Mouse (Mus musculus): ENCODE results near the gene Sf1. TPM values are rescaled to one million over a fixed set of nuclear protein-coding genes. Genes with fewer than 3 reads are reported as not detected.

Sf1 gene
- total RNA-seq, 2 experiments from 2014 or later, result 76.2 to 89.8 TPM

DNA sequence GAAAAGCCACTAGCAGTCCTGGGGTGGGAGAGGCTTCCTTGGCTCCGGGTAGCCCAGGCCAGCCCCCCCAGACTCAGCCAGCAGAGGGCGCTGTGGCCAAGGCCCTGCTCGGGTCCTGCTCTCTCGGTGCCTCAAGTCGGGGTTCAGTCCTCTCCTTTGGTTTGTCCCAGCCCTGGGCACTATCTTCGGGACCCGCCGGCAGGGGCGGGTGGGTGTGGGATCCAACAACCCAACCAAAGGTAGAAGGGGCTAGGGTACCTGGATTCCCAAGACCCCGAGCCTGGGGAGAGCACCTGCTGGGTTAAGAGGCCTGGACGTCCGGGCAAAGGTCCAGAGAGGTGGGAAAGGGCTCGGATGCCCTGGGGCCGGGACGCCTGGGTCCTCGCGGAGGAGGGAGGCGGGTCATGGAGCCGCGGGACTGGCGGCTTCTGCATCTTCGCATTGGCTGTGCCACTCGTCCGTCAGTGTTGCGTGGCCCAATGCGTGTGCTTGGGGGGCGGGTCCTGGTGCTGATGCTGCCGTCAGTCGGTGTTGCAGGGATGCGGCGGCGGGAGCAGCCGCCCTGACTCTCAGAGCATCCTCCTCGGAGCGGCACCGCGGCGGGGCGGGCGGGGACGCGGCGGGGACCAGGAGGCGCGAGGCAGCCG, 54.9 kb downstream of the Sf1 start, which contains the start of gene Nrxn2:
TSS of gene Nrxn2 (plus strand) at position 499 of the 647 bp plus-strand sequence.
- DNase-seq (ENCODE audit: low spot score), result peak; percentile 85

DNA sequence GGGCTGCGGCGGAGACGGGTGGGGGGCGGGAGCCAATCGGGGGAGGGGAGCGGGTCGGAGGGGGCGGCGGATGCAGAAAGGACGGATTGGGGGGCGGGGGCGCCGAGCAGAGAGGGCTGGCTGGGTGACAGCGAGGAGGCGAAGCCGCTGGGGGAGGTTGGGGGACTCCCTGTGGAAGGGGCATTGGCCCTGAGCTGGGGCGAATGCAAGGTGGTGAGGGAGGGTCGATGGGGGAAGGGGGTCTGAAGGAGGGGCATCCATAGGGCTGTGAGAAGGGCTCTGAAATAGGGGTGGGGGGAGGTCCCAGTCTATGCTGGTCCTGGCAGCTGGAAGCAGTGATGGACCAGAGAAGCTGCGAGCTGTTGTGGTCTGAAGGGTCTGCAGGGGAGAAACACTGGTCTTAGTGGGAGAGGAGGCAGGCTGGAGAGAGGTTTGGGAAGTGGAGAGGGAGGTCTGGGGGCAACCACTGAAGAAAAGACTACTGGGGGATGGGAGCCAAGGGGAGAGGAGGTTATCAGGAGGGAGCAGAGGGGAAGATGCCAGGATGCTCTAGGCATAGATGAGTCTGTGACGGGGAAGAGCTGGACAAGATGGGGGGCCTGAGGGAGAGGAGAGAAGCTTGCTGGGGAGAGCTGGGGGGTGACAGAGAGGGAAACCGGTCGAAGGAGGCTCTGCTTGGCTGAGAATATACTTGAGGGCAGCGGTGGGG, 55.6 kb downstream of the Sf1 start:
- DNase-seq (ENCODE audit: low spot score), result no peak

- no peak for DNase-seq (ENCODE audit: low spot score)
Measured at GRCm38 (mm10) chr19:6419805-6420310, 56.4 kb downstream of the Sf1 start.

DNA sequence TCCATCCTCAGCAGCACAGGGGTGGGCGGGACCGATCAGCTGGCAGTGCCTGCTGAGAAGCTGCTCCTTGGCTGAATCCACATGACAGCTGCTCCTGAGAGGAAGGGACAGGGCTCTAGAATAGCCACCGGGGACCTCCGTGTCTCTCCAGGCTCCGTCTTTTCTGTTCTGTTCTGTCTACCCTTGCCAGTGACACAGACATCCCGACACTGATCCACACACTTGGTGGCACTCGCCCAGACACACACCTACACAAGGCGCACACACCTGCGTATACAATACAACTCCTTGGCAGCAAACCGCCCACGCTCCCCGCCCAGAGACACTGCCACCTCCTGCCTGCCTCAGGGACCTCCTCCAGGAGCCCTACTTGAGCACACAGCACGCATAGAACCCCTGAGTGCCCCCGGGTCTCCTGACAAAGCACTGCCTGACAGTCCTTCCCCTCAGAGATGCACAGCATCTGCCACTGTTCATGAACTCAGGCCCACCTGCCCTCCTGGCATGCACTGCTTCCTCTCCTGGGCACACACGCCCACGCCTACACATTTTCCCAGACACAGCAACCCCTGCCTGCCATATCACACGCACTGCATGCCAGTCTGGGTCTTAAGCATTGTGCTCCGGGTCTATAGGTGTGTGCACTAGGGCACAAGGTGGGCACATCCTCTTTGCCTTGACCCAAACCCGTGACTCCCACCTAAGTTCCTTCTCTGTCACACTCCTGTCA, 57.2 kb downstream of the Sf1 start:
- no peak for DNase-seq (ENCODE audit: low spot score)

DNA sequence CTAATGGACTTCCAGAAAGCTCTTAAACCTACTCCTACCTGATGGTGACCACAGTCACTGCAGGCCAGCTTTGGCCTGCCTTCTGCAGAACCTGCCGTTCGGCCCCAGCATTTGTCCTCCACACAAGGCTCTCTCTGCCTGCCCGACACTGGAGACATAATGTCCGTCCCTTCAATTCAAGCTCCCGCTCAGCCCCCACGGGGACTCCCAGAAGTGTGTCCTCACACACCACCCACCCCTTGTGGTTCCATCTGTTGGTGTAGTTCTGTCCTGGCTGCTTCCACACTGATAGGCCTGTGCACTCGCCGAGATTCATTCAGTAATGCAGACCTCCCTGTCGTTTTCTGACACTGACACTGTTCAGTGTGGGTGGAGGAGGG, 57.7 kb downstream of the Sf1 start:
- DNase-seq (ENCODE audit: low spot score), result no peak

DNA sequence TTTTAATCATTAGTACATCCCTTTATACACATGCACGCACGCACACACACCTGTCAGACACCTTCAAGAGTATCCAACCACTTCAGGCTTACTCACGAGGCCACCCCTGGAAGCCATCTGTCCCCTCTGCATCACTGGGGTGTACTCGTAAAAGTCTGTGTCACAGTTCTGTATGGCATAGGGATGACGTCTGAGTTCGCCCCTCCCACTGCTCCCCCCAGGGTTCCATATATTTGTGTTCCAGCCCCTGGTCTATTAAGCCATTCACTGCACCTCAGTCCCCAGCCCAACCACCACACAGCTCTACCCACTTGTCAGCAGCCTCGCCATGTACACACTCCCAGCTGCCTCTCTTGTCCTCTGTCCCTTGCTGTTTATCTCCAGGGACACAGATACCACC, 58.5 kb downstream of the Sf1 start:
- DNase-seq (ENCODE audit: low spot score), result no peak

GRCm38 (mm10) chr19:6423241-6423640, 59.8 kb downstream of the Sf1 start:
- no peak for DNase-seq (ENCODE audit: low spot score)

- no peak for DNase-seq (ENCODE audit: low spot score)
Measured at GRCm38 (mm10) chr19:6424137-6424881, 60.8 kb downstream of the Sf1 start.

DNA sequence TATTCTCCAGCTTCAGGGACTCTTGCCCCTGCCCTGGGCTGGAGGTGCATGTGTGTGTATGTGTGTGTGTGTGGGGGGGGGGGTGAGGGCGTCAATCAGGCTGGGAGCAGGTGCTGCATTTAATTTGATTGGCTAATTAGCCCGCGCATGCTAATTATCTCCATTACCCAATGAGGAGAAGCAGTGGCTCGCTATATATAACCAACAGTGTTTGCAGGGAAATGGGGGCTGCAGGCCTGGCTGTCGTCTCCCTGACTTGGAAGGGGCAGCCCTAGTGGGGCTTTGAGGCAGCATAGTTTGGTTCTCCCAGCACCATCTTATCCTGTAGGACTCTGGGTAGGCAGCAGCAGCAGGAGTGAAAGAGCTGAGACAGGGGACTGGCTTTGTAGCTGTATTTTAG, 62.1 kb downstream of the Sf1 start:
- no peak for DNase-seq (ENCODE audit: low spot score)

GRCm38 (mm10) chr19:6426703-6427500, 63.4 kb downstream of the Sf1 start:
- no peak for DNase-seq (ENCODE audit: low spot score)

Small RNAs within 50 kb of the gene (microRNA-seq; reads per million reads assigned to microRNA genes)
- gene Mir6989, result not detected

Other genes with a start within 250 kb of the Sf1 start
- 1 to 10 TPM; 8.6 to 9.7 TPM for gene Sac3d1, start 245.0 kb upstream of the Sf1 start, total RNA-seq (2021)
- 10 to 100 TPM in 1 of 2 experiments, 1 to 10 TPM in 1; 9.7 to 10.9 TPM for gene Snx15, start 235.4 kb upstream of the Sf1 start, total RNA-seq (2021)
- under 1 TPM; 0.37 to 0.43 TPM for gene Batf2, start 222.7 kb upstream of the Sf1 start, total RNA-seq (2021)
- gene Arl2, start 222.1 kb upstream of the Sf1 start, total RNA-seq (2021), result 10 to 100 TPM; 73.7 to 73.9 TPM
- not detected for gene Majin, start 179.3 kb upstream of the Sf1 start, total RNA-seq (2021)
- not detected for gene Gpha2, start 137.3 kb upstream of the Sf1 start, total RNA-seq (2021)
- 10 to 100 TPM; 34.9 to 38.2 TPM for gene Ppp2r5b, start 127.8 kb upstream of the Sf1 start, total RNA-seq (2021)
- gene Atg2a, start 122.0 kb upstream of the Sf1 start, total RNA-seq (2021), result 10 to 100 TPM; 16.7 to 20.0 TPM
- 10 to 100 TPM; 30.2 to 40.3 TPM for gene Ehd1, start 87.0 kb upstream of the Sf1 start, total RNA-seq (2021)
- 1 to 10 TPM; 6.4 to 8.8 TPM for gene Cdc42bpg, start 57.2 kb upstream of the Sf1 start, total RNA-seq (2021)
- 1 to 10 TPM; 6.2 to 6.9 TPM for gene Men1, start 28.7 kb upstream of the Sf1 start, total RNA-seq (2021)
- 1 to 10 TPM; 7.4 to 8.3 TPM for gene Map4k2, start 22.6 kb upstream of the Sf1 start, total RNA-seq (2021)
- 1,000 to 10,000 TPM; 7,185 to 8,344 TPM for gene Pygm, start 20.7 kb downstream of the Sf1 start, total RNA-seq (2021)
- 10 to 100 TPM in 1 of 2 experiments, 1 to 10 TPM in 1; 8.3 to 18.2 TPM for gene Rasgrp2, start 35.6 kb downstream of the Sf1 start, total RNA-seq (2021)
- gene Nrxn2, start 55.0 kb downstream of the Sf1 start, total RNA-seq (2021), result 1 to 10 TPM; 1.1 to 1.3 TPM
- gene Slc22a12, start 179.3 kb downstream of the Sf1 start, total RNA-seq (2021), result under 1 TPM in 1 of 2 experiments, not detected in 1; 0.11 TPM